Mouse (Mus musculus): ENCODE data around the gene Serpine1.

GRCm38 (mm10) chr5:137110863-137111262 lies 38.8 kb upstream of the Serpine1 start:
- TF ChIP-seq CTCF (IDR thresholded peaks at IDR 0.05; ENCODE audit: extremely low read depth, insufficient read length, insufficient replicate concordance, low read depth, low read length) (no peak), POLR2A (IDR thresholded peaks at IDR 0.05; ENCODE audit: low read depth, low read length) (no peak)

Measured in small intestine, adult 2 months (tissue).